Mouse (Mus musculus) gastrocnemius, postnatal 14 days (tissue): ENCODE measurements around the gene Dlg3. TPM values are rescaled to one million over a fixed set of nuclear protein-coding genes. Genes with fewer than 3 reads are reported as not detected.

Experiments used
- DNase-seq: peaks from one replicate; pipeline ENCODE4 v3.0.0; 2021; ENCODE audit warnings: mixed read lengths
- intact Hi-C: fragments of 180-260 bp; cut with DNase I; formaldehyde crosslinking; loops from one replicate; pipeline ENCODE4 v1.15.1; 2025; ENCODE audit warnings: low total_unique reads
- total RNA-seq, 2 experiments: library from RNA; stranded (reverse); gene quantifications; 2 replicates each; pipeline ENCODE4 v1.2.3; 2021

Dlg3 gene
- total RNA-seq, 2 experiments from 2014 or later: 1.7 to 2.3 TPM

DNA sequence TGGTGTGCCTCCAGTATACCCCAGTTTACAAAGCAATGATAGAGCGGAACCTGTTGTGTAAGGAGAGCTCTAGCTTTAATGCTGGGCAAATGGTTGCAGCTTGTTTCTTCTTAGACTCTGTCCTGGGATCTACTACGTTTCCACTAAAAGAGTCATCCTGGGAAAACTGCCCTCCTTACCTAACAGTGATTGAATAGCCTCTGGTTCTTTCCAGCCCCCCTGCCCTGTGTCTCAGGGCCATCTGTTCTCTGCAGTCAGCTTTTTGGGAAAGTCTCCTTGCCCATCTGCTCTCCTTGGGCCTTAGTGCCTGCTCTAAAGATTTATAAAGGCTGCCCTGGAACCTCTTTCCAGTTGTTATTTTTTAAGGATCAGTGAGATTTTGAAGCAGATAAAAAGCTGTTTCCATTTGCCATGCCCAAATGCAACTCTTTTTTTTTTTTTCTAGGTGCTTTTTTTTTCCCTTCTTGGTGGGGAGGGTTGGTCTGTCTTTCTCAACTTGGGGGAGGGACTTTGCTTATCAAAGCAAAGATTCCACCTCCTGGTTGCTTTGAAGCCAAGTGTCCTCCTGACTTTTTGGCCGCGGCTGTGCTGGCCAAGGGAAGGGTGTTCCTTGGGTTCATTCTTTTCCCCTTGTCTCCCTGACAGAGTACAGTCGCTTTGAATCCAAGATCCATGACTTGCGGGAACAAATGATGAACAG, 28.7 kb downstream of the Dlg3 start:
- intact Hi-C loops: no loop called here
- DNase-seq: no peak

GRCm38 (mm10) chrX:100796741-100797090, 29.2 kb downstream of the Dlg3 start:
- intact Hi-C loops: no loop called here
- no peak for DNase-seq

DNA sequence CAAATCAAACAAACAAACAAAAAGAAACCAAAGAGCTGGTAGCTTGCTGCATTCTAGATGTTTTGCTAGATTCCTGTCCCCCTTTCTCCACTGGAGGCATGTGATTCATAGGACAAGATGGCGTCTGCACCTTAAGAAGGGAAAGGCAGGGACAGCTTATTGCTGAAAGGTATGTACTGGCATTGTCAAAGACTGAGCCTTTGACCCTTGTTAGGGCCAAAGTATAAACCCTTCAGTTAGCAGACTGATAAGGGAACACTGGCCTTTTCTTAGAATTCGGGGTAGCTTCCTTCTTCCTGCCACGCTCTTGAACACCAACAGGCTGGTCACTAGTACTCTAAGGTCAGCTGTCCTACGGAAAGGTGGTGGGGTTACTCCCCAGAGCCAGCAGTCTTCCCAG, 29.8 kb downstream of the Dlg3 start:
- no peak for DNase-seq
- intact Hi-C loops: no loop called here

DNA sequence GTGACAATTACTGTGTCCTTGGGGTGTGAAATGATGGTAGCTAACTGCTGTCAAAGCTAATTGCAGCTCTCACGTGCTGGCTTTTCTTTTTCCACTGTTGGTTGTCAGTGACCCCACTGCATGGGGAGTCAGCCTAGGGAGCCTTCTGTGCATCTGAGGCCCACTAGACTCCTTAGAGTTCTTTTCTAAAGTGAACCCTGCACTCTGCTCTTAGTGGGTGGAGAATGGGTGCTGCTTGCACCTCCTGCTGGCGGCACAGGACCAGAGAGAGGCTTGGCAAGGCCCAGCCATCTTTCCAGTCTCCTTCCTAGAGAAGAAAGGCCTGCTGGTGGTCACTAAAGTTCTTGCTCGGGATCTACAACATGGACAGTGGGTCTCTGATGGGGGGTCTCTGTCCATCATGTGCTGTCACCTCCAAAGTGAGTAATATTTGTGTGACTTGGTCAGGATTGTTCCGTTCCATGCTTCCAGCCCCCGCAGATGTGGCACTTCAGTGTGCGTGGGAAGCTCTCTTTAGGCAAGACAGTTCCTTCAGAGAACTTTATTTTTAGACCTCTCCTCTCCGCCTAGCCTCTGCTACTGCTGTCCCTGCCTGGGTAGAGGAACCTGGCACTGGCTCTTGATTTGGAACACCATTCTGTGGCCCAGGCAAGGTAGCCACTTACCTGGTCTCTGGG, 30.5 kb downstream of the Dlg3 start:
- intact Hi-C loops: no loop called here
- DNase-seq: no peak

- DNase-seq: no peak
- intact Hi-C loops: no loop called here
Observed at GRCm38 (mm10) chrX:100800643-100801042, 33.1 kb downstream of the Dlg3 start.

GRCm38 (mm10) chrX:100802034-100802433, 34.5 kb downstream of the Dlg3 start:
- DNase-seq: no peak

DNA sequence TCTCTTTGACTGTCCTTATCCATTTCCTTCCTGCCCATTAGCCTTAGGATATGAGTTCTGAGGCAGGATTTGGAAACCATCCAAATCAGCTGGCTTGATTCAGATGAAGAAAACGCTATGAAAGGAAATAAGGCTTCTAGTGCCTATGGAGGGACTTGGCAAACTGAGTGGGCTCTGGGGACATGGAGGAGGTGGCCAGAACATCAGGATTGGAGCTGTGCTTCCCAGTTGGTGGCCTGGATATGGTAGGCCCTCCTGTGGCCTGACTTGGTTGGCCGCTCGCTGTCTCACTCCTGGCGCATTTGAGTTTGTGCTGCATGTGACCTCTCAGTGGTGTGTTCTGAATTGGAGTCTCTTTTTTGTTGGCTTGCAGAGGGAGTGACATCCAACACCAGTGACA, 43.6 kb downstream of the Dlg3 start:
- intact Hi-C loops: no loop called here
- no peak for DNase-seq

More at GRCm38 (mm10) chrX:100802034-100802433, 34.5 kb downstream of the Dlg3 start:
- intact Hi-C loops: no loop called here

GRCm38 (mm10) chrX:100814139-100814538, 46.6 kb downstream of the Dlg3 start:
- intact Hi-C loops: no loop called here
- DNase-seq: no peak

DNA sequence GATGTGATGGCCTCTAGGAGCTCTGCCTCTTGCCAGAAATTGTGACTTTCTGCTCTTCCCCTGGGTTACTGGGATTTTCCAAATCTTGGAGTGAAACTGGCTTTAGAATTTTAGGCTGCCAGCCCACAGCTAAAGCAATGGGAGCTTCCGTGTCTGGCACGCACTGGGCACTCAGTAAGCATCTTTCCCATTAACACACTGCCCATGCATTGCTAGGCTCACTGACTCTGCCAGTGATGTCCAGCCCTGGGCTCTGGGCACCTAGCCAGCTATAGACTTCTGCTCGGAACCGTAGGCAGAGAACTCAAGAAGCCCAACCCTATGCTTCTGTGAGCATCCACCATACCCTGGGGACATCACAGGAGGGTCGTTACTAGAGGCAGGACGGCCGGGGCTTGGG, 48.2 kb downstream of the Dlg3 start:
- DNase-seq: no peak

DNA sequence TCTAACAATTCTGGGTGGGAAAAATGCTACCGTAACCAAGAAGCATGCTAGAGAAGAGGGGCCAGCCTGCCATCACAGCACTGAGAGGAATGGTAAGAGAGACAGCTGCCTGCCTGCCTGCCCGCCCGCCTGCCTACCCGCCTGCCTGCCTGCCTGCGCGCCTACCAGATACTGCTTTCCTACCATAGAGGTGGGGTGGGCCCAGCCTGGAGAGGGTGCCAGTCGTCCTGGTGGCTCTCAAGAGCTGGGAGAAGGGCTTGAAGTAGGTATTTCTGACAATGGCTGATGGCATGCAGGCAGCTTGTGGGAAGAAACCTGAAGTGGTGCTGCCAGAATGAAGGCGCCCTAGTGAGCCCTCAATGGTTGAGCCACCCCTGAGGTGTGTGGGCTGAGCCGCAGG, 51.2 kb downstream of the Dlg3 start:
- intact Hi-C loops: no loop called here
- no peak for DNase-seq

More for the DNA sequence above, 48.2 kb downstream of the Dlg3 start:
- intact Hi-C loops: no loop called here

GRCm38 (mm10) chrX:100821149-100821548, 53.6 kb downstream of the Dlg3 start:
- intact Hi-C loops: no loop called here
- no peak for DNase-seq

GRCm38 (mm10) chrX:100825557-100825956, 58.0 kb downstream of the Dlg3 start:
- intact Hi-C loops: no loop called here
- DNase-seq: no peak

- intact Hi-C loops: no loop called here
- no peak for DNase-seq
Observed at GRCm38 (mm10) chrX:100832806-100833205, 65.3 kb downstream of the Dlg3 start.

DNA sequence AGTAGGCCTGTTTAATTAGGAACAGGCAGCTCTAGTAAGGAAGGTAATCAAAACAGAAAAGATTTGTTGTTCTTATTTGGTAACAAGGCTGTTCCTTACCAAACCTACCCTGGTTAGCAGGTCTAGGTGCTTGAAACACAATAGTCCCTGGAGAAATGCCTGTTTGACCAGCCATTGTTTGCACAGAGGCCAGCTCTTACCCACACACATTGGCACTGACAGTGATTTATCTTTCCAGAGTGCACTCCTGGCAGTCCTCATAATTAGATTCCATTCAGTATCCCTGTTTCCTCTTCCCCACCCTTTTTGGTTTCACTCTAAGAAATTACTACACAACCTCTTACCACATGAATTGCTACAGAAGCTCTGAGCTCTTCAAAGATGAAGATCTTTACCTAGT, 71.7 kb downstream of the Dlg3 start:
- intact Hi-C loops: no loop called here
- no peak for DNase-seq

Other genes starting within 250 kb of the Dlg3 start
- under 1 TPM in 1 of 2 experiments, not detected in 1; 0.08 TPM for gene Dgat2l6, start 242.9 kb upstream of the Dlg3 start, total RNA-seq
- gene Awat1, start 195.5 kb upstream of the Dlg3 start, total RNA-seq: not detected
- not detected for gene P2ry4, start 172.9 kb upstream of the Dlg3 start, total RNA-seq
- not detected for gene Arr3, start 162.2 kb upstream of the Dlg3 start, total RNA-seq
- 1 to 10 TPM; 2.1 to 2.3 TPM for gene Kif4, start 142.0 kb upstream of the Dlg3 start, total RNA-seq
- 10 to 100 TPM; 24.2 to 26.3 TPM for gene Pdzd11, start 141.2 kb upstream of the Dlg3 start, total RNA-seq
- under 1 TPM; 0.11 to 0.37 TPM for gene Gdpd2, start 37.8 kb upstream of the Dlg3 start, total RNA-seq